Mouse (Mus musculus): ENCODE data around the gene Cby3.
"Not testable (repeated sequence)": the region's sequence is repeated elsewhere in the genome, so short reads cannot be mapped to it uniquely, and the experiment has no call there.

Cby3 gene

GRCm38 (mm10) chr11:50354162-50354561 lies at the start of gene Cby3:
Gene Cby3, plus strand, starts transcription at chr11:50354462.
- no peak for DNase-seq (ENCODE audit: low spot score)

- DNase-seq (ENCODE audit: low spot score), result no peak
Observed at GRCm38 (mm10) chr11:50312803-50313202, 41.5 kb upstream of the Cby3 start.

GRCm38 (mm10) chr11:50319343-50319742 lies 34.9 kb upstream of the Cby3 start:
- not testable (repeated sequence) for DNase-seq (ENCODE audit: low spot score)

GRCm38 (mm10) chr11:50321239-50321638 lies 33.0 kb upstream of the Cby3 start:
- no peak for DNase-seq (ENCODE audit: low spot score)

GRCm38 (mm10) chr11:50322345-50322744 lies 31.9 kb upstream of the Cby3 start:
- DNase-seq (ENCODE audit: low spot score), result no peak

- DNase-seq (ENCODE audit: low spot score), result no peak
Observed at GRCm38 (mm10) chr11:50323843-50324242, 30.4 kb upstream of the Cby3 start.

- DNase-seq (ENCODE audit: low spot score), result no peak
Observed at GRCm38 (mm10) chr11:50324751-50325471, 29.4 kb upstream of the Cby3 start.

- DNase-seq (ENCODE audit: low spot score), result peak; percentile 100
Observed at GRCm38 (mm10) chr11:50325496-50326301, 28.6 kb upstream of the Cby3 start, which contains the start of gene Canx. Gene Canx, minus strand, starts transcription at chr11:50325673.

- DNase-seq (ENCODE audit: low spot score), result no peak
Observed at GRCm38 (mm10) chr11:50326302-50326966, 27.8 kb upstream of the Cby3 start.

- no peak for DNase-seq (ENCODE audit: low spot score)
Observed at GRCm38 (mm10) chr11:50328075-50328625, 26.1 kb upstream of the Cby3 start.

- DNase-seq (ENCODE audit: low spot score), result no peak
Observed at GRCm38 (mm10) chr11:50329378-50329777, 24.9 kb upstream of the Cby3 start.

- no peak for DNase-seq (ENCODE audit: low spot score)
Observed at GRCm38 (mm10) chr11:50333181-50333580, 21.1 kb upstream of the Cby3 start.

- no peak for DNase-seq (ENCODE audit: low spot score)
Observed at GRCm38 (mm10) chr11:50336126-50336525, 18.1 kb upstream of the Cby3 start.

GRCm38 (mm10) chr11:50336891-50337290 lies 17.4 kb upstream of the Cby3 start:
- DNase-seq (ENCODE audit: low spot score), result no peak

GRCm38 (mm10) chr11:50345486-50345885 lies 8.8 kb upstream of the Cby3 start:
- DNase-seq (ENCODE audit: low spot score), result no peak

- DNase-seq (ENCODE audit: low spot score), result no peak
Observed at GRCm38 (mm10) chr11:50346256-50347032, 7.8 kb upstream of the Cby3 start.

- no peak for DNase-seq (ENCODE audit: low spot score)
Observed at GRCm38 (mm10) chr11:50352177-50352576, 2.1 kb upstream of the Cby3 start.

- DNase-seq (ENCODE audit: low spot score), result no peak
Observed at GRCm38 (mm10) chr11:50354851-50355250, 589 bp downstream of the Cby3 start.

- no peak for DNase-seq (ENCODE audit: low spot score)
Observed at GRCm38 (mm10) chr11:50355395-50355794, 1.1 kb downstream of the Cby3 start.

- DNase-seq (ENCODE audit: low spot score), result peak; percentile 86
Observed at GRCm38 (mm10) chr11:50358950-50359861, 4.9 kb downstream of the Cby3 start.

Measured in MN1 (cell line).